Mouse (Mus musculus): ENCODE results near the gene Rab14.

The Rab14 gene

DNA sequence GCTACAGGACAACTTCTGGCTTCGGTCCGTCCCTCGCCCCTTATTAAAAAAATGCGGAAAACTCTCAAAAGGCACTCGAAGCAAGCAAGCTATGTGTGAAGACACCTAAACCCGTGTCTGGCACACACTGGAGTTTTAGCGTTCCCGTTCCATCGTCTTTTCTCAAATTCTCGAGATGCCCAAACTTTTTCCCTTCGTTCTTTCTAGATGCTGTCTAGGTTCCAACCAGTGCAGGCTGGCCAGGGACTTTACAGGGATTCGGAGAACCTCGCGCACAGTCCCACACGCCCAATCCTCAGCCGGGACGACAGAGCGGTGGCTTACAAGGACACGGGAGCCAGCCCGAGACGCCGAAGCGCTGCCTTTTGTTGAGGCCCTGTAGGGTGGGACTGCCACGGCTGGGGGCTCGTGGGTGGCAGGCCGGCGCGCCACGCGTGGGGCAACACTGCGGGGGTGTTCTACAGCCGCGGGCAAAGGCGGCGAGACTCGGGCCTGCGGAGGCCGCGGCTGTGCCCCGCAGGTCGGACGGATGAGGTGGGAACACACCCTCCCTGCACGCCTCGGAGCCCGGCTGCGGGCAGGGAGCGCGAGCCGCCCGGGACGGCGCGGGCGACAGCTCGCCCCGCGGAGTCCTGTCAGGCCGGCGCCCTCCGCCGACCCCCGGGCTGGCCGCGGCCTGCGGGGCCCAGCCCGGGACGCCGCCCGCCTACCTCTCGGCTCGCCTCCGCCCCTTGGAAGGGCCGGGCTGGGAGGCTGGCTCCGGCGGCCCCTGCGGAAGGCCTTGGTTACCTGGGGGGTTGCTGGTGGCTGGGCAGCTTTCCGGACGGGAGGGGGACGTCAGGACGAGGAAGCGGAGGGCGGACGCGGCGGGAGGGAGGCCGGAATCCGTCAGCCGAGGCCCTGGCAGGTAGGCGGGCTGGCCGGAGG lies 686 bp downstream of the Rab14 start:
- DNase-seq, result peak; percentile 49

GRCm38 (mm10) chr2:35199541-35199940 lies 1.4 kb downstream of the Rab14 start:
- DNase-seq, result no peak

DNA sequence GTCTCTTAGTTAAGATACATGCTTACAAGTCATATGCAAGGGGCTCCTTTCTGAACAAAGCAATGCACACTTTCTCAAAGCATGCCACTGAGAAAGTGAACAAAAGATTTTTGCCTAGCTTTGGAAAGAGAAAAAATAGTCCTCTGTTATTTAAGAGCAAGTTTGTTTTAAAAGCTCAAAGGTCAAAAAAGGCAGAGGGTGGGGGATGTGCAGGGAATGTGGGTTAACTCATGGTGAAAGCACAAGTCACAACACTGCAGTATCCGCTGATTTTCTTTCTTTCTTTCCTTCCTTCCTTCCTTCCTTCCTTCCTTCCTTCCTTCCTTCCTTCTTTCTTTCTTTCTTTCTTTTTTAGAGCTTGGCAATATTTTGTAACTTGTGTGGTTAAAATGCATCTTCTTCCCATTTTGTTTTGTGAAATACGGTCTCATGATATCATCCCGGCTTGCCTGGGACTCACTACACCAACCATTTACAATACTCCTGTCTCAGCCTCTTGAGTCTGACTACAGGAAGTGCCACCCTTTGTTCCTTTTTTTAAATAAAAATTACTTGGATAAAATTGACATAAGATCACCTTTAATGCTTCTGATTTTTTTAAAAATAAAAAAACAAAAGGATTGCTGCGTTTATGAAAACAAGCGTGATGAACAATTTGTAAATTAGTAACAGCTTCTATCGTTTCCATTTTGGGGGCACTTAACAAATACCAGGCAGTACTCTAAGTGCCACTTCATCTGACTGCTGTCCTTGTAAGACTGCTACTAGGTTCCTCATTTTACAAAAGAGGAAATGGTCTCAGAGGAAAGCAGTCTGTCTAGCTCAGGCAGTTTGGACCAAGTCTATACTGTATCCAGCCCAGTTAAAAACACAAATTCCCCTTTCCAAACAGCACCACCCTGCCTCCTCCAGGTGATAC lies 5.0 kb downstream of the Rab14 start:
- DNase-seq, result no peak

DNA sequence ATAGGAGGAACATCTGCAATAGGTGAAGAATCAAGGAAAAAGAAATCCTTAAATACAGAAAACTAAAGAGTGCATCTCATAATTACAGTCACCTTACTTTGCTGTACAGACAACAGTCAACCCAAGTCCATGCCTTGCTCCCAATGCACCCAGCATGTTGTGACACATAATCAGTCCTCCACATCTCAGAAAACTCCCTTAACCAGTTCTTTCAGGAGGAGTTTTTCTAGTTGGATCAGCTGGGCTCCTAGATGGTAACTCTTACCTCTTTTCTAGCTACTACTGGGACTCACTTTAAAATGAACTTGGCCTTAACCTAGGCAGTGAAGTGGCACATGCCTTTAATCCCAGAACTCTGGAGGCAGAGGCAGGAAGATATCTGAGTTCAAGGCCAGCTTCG lies 6.9 kb downstream of the Rab14 start:
- no peak for DNase-seq

DNA sequence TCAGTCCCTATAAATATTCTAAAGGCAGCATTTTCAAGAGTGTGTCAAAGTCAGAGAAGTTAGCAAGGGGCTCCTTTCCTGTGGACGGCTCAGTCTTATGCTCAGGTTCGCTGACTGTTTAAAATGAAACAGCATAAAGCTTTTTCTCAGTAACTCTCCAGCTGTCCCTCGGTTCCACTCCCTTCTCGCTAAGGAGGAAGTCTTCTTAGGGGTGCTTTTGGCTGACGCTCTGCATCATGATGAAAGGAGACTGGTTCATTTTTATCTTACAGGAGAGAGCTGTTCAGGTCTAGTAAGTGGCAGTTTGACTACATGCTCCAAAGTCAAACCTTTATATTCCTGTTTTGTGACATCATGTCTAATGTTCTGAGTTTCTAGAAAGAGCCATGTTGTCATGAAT lies 12.0 kb downstream of the Rab14 start:
- no peak for DNase-seq

DNA sequence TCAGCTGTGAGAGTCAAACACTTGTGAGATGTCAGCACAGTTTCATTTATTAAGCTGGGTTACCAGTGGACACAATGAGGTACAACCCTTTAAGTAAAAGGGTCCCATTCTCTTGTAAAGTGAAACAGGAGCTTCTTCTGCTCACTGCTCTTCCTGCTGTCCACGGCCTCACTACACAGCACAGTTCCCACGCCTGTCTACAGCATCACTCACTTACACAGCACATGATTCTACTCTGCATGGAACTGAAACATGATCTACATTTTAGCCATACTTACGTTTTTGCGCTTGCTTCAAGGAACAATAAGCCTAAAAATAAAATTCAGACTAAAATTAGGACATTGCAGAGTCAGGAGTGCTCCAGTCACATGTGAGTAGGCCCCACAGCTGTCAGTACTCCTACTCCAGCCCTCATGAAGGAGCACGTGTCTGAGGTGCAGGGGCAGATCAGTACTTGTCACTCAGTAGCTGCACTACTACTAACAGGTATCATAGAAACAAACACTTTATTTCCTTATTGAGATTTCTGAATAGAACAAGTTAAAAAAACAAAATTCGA lies 17.7 kb downstream of the Rab14 start:
- DNase-seq, result no peak

- DNase-seq, result no peak
Observed at GRCm38 (mm10) chr2:35178153-35178552, 22.8 kb downstream of the Rab14 start.

DNA sequence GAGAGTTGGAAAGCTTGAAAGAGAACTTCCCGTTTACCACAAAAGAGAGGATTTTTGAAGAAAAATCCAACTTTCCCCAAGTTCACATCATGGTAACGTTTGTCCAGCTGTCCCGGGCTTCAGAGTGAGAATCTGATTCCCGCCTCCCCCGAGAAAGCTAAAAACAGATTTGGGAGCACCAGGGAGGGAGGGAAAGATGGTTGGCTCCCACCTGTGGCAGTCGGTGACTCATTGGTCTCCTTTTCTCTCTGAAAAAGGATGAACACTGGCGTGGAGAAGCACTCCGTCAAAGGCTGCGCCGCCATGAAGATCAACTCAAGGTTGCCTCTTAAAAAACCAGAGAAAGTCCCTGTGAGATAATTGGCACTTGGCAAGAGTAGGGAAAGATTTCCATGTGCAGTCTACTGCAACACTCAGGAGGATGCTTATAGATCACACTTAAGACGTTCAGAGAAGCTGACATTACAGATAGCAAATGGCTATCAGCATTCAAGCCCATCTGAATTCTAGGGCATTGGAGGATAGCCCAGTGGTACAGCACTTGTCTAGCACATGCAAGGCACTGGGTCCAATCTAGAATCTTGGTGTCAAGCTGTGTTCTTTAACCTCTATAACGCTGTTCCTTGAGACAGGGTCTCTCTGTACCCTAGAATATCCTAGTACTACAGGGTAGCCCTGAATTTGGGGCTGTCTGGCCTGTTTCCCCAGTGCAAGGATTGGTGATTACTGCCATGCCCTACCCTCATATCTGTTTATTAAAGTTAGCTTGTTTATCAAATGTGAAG lies 25.4 kb downstream of the Rab14 start:
- DNase-seq, result no peak

DNA sequence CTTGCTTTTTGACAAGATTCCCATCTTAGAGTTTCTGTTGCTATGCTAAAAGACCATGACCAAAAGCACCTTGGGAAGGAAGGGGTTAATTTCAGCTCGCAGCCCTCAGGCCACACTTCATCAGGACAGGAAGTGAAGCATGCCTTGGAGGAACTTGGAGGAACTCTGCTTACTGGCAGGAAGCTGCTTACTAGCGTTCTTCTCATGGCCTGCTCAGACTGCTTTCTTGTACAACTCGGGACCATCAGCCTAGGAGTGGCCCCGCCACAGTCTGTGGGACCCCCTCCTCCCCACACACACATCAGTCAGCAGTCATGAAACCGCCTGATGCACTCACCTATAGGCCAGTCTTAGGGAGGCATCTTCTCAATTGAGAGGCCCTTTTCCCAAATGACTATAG lies 26.8 kb downstream of the Rab14 start:
- DNase-seq, result no peak

GRCm38 (mm10) chr2:35173666-35174065 lies 27.3 kb downstream of the Rab14 start:
- no peak for DNase-seq

GRCm38 (mm10) chr2:35172246-35172645 lies 28.7 kb downstream of the Rab14 start:
- DNase-seq, result no peak

DNA sequence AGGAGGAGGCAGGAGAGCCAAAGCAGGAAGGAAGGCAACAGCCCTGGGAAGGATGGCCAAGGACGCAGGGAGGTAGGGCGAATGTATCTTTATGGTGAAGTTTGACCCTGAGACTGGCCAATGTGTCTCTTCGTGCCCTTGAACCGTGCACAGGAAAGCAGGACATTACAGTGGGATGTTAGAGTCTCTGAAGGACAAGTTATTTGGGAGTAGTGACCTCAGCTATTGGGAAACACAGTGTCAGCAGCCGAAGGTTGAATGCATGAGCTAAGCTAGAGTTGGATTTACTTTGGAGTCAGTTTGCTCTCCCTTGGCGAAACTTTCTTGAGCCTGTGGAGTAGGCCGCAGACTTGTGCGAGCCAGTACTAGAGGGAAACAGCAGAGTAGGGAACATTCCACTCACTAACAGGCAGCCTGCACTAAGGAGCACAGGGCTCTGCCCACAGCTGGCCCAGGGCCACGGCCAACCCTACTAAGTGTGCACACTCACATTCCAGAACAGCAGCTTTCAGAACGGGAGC lies 29.5 kb downstream of the Rab14 start:
- no peak for DNase-seq

DNA sequence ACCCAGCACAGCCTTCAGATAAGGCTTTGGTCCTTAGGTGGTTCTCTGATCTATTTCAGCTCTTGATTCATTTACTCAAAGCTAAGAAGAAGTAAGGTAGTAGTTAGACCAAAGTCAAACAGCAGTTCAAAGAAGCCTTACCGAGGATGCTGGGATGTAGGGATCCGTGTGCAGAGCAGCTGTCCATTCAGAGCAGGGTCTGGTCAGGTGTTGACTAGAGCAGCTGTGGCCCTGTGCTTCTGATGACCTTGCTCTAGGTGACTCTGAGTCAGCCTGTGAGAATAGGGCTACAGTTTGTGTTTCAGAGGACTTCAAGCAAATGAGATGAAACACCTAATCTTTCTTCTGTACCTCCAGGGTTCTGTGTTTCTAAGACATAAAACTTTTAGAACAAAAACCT lies 31.5 kb downstream of the Rab14 start:
- no peak for DNase-seq

GRCm38 (mm10) chr2:35166816-35167215 lies 34.1 kb downstream of the Rab14 start:
- no peak for DNase-seq

- DNase-seq, result no peak
Observed at GRCm38 (mm10) chr2:35165416-35165815, 35.5 kb downstream of the Rab14 start.

GRCm38 (mm10) chr2:35163396-35163795 lies 37.5 kb downstream of the Rab14 start:
- no peak for DNase-seq

DNA sequence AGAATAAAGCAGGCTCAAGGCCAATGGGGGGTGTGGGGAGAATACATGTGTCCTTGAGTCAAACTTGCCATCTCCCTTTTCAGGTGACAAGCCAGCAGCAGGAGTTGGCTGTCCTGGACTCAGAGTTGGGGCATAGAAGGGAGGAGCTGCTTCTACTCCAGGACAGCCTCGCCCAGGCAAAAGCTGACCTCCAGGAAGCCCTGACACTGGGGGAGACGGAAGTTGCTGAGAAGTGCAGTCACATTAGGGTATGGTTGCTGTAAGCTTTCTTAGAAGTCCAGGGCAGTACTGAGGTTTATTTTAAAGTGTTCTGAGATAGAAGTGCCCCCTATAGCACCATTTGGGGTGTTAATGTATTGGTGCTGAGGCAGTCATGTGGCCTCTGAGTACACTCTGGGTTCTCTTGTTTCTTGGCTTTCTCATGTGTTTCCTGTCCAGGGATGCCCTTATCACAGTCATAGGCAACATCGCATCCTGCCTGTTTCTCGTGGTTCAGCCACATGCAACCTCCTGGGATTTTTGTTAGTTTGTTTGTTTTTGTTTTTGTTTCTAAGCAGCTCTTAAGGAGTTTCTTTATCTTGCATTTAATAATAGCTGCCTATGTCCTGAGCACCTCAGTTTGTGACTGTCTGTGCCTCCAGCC lies 39.0 kb downstream of the Rab14 start:
- DNase-seq, result no peak

- no peak for DNase-seq
Observed at GRCm38 (mm10) chr2:35160206-35160605, 40.7 kb downstream of the Rab14 start.

- no peak for DNase-seq
Observed at GRCm38 (mm10) chr2:35158358-35158757, 42.6 kb downstream of the Rab14 start.

DNA sequence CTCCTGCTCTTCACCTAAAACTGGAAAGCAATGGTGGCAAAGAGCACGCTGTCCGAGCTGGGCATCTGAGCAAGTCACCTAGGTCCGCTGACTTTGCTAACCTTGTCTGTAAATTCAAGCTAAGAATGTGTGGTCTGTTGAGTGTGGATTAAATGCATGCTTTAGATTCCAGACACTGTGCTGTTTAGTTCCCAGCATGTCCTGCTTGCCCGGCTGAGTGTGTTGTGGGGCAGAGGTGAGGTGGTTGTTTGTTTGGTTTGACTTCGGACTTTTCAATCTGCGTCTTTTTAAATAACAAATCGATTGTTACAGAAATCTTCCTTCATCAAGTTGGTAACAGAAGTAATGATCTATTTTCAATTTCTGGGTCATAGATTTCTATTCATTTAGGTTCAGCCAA lies 43.1 kb downstream of the Rab14 start:
- DNase-seq, result no peak

- no peak for DNase-seq
Observed at GRCm38 (mm10) chr2:35156985-35157384, 43.9 kb downstream of the Rab14 start.
